Mouse (Mus musculus): Measurements from ENCODE around the gene Eme1. TPM values are rescaled to one million over a fixed set of nuclear protein-coding genes. Genes with fewer than 3 reads are reported as not detected.

Gene Eme1
- total RNA-seq (2012; rRNA removed) = 36.8 and 46.9 TPM in 2 replicates
- total RNA-seq (2014; rRNA removed) = 38.4 and 40.8 TPM in 2 replicates
- polyA plus RNA-seq (2012; ENCODE audit: insufficient read length, low read depth) = 45.9 and 55.2 TPM in 2 replicates

DNA sequence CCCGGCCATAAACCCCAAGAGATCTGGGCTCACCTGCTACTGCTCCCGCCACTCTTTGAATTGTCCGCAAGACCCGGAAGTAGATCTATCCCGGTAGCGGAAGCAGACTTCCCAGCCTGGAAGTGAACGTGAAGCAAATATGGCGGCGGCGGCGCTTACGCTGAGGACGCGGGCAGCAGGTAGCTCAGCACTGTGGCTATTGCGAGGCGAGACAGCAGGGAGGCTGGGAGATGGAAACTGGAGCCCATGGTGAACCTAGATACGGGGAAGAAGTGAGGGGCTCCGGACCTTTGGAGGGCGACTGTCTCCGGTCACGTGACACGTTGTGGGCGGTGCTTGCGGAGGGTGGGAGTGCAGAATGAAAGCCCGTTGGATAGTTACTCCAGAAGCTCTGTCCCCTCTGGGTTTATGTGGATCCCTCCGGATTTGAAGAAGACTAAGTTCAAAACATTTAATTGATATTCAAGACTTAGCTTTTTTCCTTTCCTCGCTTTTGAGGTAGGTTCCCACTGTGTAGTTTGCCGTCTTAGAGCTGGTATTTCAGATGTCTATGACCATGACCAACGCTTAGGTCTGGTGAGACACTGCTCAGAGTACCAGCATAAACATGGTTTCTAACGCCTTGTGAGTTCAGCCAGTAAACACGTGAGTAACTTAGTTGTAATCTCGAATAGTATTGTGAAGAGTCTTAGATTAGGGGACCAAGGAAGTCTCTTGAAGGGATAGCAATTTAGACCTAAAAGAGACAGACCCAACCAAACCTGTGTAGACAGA, at the start of gene Eme1, which contains the start of gene Mrpl27:
TSS of gene Eme1 (minus strand) at position 302 of the 774 bp plus-strand sequence.
TSS of gene Mrpl27 (plus strand) at position 105 of the 774 bp plus-strand sequence.
- Histone ChIP-seq H3K4me2 (ENCODE audit: insufficient read depth, low read depth, poor library complexity, severe bottlenecking) (peak within 1 kb of the TSS; percentile 90), H3K4me1 (ENCODE audit: control insufficient read depth in 1 of 2, insufficient read depth in 2 of 2) (peaks cover 6 to 24% of the 10 kb centered on the region in 2 experiments), H3K79me2 (replicated peaks; ENCODE audit: control insufficient read depth, extremely low read depth, insufficient read depth, poor library complexity, severe bottlenecking) (peaks cover 23% of the 10 kb centered on the region), H3K4me3 (replicated peaks in 1 of 3; ENCODE audit: low read depth in 2 of 3, low read length in 2 of 3, poor library complexity in 1 of 3) (peak within 1 kb of the TSS; percentile 62 to 83 (median 77)), H3K9me3 (replicated peaks; ENCODE audit: low read length) (no peaks in the 10 kb centered on the region), H3K27me3 (replicated peaks) (no peaks in the 10 kb centered on the region), H3K27ac (ENCODE audit: insufficient read depth, low read depth) (peak within 1 kb of the TSS; percentile 90), H3K9ac (ENCODE audit: insufficient read depth, low read depth) (peak within 1 kb of the TSS; percentile 69), H3K36me3 (replicated peaks in 1 of 2; ENCODE audit: control insufficient read depth in 1 of 2, insufficient read depth in 1 of 2, low read length in 1 of 2) (peaks cover 41 to 70% of the 10 kb centered on the region in 2 experiments)
- in situ Hi-C loops (cut with MboI; ENCODE audit: low pct_ligation_motif_present, low pct_unique_long_range_greater_than_20kb, low sequenced_read_pairs) (loop anchor here (5.0 kb wide), 1 partner anchor 63 kb away; no protein-coding TSS in a partner anchor), dilution Hi-C loops (cut with MboI; ENCODE audit: extremely low pct_ligation_motif_present, extremely low pct_unique_long_range_greater_than_20kb, low sequenced_read_pairs) (no loop called here)
- DNase-seq (ENCODE audit: extremely low read depth) = peak; percentile 91
- TF ChIP-seq USF2 (conservative IDR thresholded peaks at IDR 0.05; ENCODE audit: low read depth, low read length) = peak; percentile 98
- TF ChIP-seq ZKSCAN1 (IDR thresholded peaks at IDR 0.05; ENCODE audit: borderline replicate concordance, low read depth, low read length) = no peak; the same call in 1 of the 2 replicates
- TF ChIP-seq UBTF (IDR thresholded peaks at IDR 0.05; ENCODE audit: low read depth, low read length) = no peak
- peak; percentile 95 for TF ChIP-seq MXI1 (IDR thresholded peaks at IDR 0.05; ENCODE audit: low read depth, low read length)
- peak; percentile 74 for TF ChIP-seq IRF4 (IDR thresholded peaks at IDR 0.05; ENCODE audit: low read depth, low read length)
- TF ChIP-seq CTCF (conservative IDR thresholded peaks at IDR 0.05 in 1 of 2, IDR thresholded peaks at IDR 0.05 in 1 of 2; ENCODE audit: low read depth in 2 of 2, low read length in 2 of 2) = no peak
- peak; percentile 93 for TF ChIP-seq HCFC1 (IDR thresholded peaks at IDR 0.05; ENCODE audit: low read depth, low read length)
- TF ChIP-seq ELF1 (IDR thresholded peaks at IDR 0.05; ENCODE audit: low read depth, low read length) = peak; percentile 98
- peak; percentile 96 for TF ChIP-seq BHLHE40 (IDR thresholded peaks at IDR 0.05; ENCODE audit: low read depth, low read length)
- TF ChIP-seq RCOR1 (conservative IDR thresholded peaks at IDR 0.05; ENCODE audit: low read depth, low read length) = peak; percentile 81; the same call in 1 of the 2 replicates
- peak; percentile 96 for TF ChIP-seq MAX (IDR thresholded peaks at IDR 0.05; ENCODE audit: low read length)
- TF ChIP-seq MAZ (IDR thresholded peaks at IDR 0.05; ENCODE audit: low read depth, low read length) = peak; percentile 41; the same call in 1 of the 2 replicates
- no peak; the same call in 1 of the 2 replicates for TF ChIP-seq GABPA (IDR thresholded peaks at IDR 0.05; ENCODE audit: insufficient replicate concordance, low read depth, low read length)
- TF ChIP-seq POLR2A (IDR thresholded peaks at IDR 0.05; ENCODE audit: low read depth, low read length) = peak; percentile 92
- TF ChIP-seq USF1 (IDR thresholded peaks at IDR 0.05; ENCODE audit: low read depth, low read length) = peak; percentile 98
- 0 out of 2 replicates have a peak, but pooled peaks have one; percentile 9 for TF ChIP-seq MAFK (IDR thresholded peaks at IDR 0.05; ENCODE audit: insufficient replicate concordance, low read length)
- no peak for TF ChIP-seq CHD1 (IDR thresholded peaks at IDR 0.05; ENCODE audit: low read depth, low read length)
- TF ChIP-seq NELFE (IDR thresholded peaks at IDR 0.05; ENCODE audit: low read depth, low read length) = peak; percentile 97
- peak; percentile 77 for TF ChIP-seq MYC (IDR thresholded peaks at IDR 0.05; ENCODE audit: low read depth, low read length)
- TF ChIP-seq TBP (conservative IDR thresholded peaks at IDR 0.05; ENCODE audit: low read depth, low read length) = peak; percentile 28; the same call in 1 of the 2 replicates
- TF ChIP-seq POLR2AphosphoS2 (IDR thresholded peaks at IDR 0.05; ENCODE audit: low read depth, low read length) = peak; percentile 94
- TF ChIP-seq MEF2A (IDR thresholded peaks at IDR 0.05; ENCODE audit: borderline replicate concordance, low read depth, low read length) = peak; percentile 79
- no peak for TF ChIP-seq SMC3 (IDR thresholded peaks at IDR 0.05; ENCODE audit: low read depth, low read length)
- TF ChIP-seq ZC3H11A (IDR thresholded peaks at IDR 0.05; ENCODE audit: low read depth, low read length) = no peak
- TF ChIP-seq TCF12 (IDR thresholded peaks at IDR 0.05; ENCODE audit: low read depth, low read length) = peak; percentile 96
- peak; percentile 97 for TF ChIP-seq KAT2A (IDR thresholded peaks at IDR 0.05; ENCODE audit: insufficient replicate concordance, low read length)
- TF ChIP-seq EP300 (IDR thresholded peaks at IDR 0.05; ENCODE audit: low read length) = peak; percentile 31; the same call in 1 of the 2 replicates
- TF ChIP-seq JUND (conservative IDR thresholded peaks at IDR 0.05; ENCODE audit: low read depth, low read length) = peak; percentile 22; the same call in 1 of the 2 replicates
- peak; percentile 100 for TF ChIP-seq SIN3A (IDR thresholded peaks at IDR 0.05; ENCODE audit: low read length)
- 0 out of 2 replicates have a peak, but pooled peaks have one; percentile 16 for TF ChIP-seq ZNF384 (IDR thresholded peaks at IDR 0.05; ENCODE audit: low read depth, low read length)
- no peak; the same call in 1 of the 2 replicates for TF ChIP-seq RAD21 (IDR thresholded peaks at IDR 0.05; ENCODE audit: low read depth, low read length)
- no peak for TF ChIP-seq PAX5 (IDR thresholded peaks at IDR 0.05; ENCODE audit: low read length)
- peak; percentile 71 for TF ChIP-seq NRF1 (IDR thresholded peaks at IDR 0.05; ENCODE audit: low read depth, low read length)
- TF ChIP-seq ZMIZ1 (IDR thresholded peaks at IDR 0.05; ENCODE audit: low read depth, low read length) = peak; percentile 86
- no peak for TF ChIP-seq JUN (IDR thresholded peaks at IDR 0.05; ENCODE audit: insufficient read depth, low read depth, low read length)
- TF ChIP-seq CHD2 (IDR thresholded peaks at IDR 0.05; ENCODE audit: low read length) = peak; percentile 95
- TF ChIP-seq E2F4 (IDR thresholded peaks at IDR 0.05; ENCODE audit: insufficient replicate concordance, low read depth, low read length) = peak; percentile 96

Data from CH12.LX (cell line).